Mouse (Mus musculus) c-Kit-positive CD71-positive TER-119-negative erythroid progenitor cells, embryonic 14.5 days (primary cell): ENCODE measurements at regions not wholly inside any gene's neighbourhood (a gene's known extent, or its start where the extent isn't known, plus 50 kb on each side); places are given as distances from the start of the nearest gene placed in this dataset.

Source experiments
- DNase-seq: peaks from one replicate; pipeline ENCODE4 v3.0.0-alpha.2; 2013; ENCODE audit warnings: low read depth

GRCm38 (mm10) chr14:106190721-106191120, 84.7 kb downstream of the Trim52 start:
- DNase-seq: no peak

DNA sequence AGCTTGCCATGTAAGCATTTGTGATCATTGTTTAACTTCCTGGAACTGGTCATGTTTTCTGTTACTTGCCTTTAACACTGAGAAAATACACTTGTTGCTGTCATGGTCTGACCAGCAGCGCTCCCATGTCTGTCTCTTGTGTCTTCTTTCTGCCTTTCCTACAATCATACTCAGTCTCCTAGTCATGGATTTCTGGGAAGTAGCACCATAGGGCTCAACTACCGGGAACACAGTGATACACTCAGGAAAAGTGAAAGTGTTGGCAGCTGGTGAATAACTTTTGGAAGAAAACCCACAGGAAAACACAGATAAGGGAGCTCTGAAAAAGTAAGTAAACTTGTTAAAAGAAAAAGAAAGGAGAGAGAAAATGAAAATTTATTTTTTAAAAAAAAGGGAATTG, 87.6 kb downstream of the Trim52 start:
- DNase-seq: no peak

DNA sequence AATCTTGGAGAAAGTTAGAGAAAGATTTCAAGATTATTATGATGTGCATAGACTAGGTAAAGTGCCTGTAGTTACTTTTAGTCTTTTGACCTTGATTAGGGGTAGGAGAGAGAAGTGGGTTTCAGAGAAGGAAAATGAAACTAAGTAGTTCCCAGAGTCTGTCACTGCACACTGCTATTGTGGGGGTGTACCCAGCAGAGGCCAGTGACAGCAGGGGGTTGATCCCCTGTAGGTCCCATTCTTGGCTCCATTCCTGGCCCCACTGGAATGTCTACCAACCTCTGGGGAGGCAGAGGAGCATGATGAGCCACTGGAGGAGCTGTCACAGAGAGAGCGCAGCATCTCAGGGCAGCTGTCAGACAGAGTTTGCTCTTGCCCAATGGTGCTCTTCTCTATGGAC, 88.1 kb downstream of the Trim52 start:
- DNase-seq: no peak

GRCm38 (mm10) chr14:106197826-106198225, 91.8 kb downstream of the Trim52 start:
- no peak for DNase-seq

GRCm38 (mm10) chr14:106199109-106199508, 93.1 kb downstream of the Trim52 start:
- no peak for DNase-seq

DNA sequence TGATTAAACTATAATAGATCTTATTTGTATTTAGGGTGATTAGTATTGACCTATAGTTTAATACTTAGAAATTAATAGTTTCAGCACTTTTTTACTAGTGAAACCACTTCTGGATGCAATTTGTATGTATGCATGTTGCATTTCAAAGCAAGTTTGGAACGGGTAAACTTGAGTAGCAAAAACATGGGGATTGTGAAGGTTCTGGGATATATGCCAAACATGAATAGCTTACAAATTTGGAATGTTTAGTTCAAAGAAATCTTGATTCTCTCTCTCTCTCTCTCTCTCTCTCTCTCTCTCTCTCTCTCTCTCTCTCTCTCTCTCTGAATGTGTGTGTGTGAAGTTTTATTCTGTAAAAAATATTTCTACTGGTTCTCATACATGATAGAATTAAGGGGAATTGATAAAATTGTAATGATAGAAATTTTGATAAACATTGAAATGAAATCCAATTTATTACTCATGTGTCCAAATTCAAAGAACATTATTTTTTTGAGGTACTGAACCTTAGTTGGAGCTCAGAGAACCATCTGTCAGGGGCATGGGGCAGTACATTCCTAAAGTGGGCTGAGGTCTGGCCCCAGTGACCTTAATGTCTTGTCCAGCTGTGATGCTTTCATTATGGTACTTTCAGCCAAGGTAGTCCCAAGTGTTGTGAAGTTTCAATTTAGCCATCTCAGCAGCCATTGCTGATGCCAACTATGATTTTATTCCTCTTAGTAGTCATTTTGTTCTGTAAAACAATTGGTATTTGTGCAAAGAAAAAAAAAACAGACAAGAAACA, 93.7 kb downstream of the Trim52 start:
- DNase-seq: no peak

DNA sequence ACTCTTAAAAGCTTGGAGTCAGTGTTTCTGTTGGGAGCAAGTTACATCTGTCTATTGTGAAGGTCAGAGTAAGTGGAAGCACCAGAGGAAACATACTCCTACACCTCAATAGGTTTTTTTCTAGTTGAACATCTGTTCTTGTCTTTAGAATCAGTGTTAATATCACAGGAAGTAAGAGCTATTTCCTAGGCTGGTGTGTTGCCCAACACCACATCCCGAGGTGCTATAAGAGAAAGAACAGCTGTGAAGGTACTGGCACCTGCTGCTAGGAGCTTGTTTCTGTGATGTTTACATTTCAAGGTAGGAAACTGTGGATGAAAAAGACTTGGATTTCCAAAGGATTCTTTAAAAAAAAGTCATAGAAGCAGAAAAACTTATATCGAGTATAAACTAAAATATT, 105.1 kb downstream of the Trim52 start:
- no peak for DNase-seq

DNA sequence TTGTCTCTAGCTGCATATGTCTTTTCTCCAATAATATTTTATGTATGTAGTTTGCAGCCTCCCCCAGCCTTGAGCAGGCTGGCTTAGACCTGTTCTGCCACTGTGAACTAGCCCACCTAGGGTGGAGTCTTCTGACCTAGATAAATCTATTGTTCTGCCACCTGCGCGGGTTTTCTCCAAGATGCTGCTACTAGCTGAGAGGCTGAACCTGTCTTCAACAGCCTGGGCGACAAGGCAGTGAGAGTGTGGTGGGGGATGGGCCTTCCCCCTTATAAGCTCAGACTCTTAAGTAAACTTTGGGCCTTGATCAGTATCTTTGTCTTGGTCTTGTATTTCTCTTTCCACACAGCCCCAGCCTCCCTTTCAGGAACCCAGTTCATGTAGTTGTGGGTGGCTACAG, 111.7 kb downstream of the Trim52 start:
- DNase-seq: no peak

DNA sequence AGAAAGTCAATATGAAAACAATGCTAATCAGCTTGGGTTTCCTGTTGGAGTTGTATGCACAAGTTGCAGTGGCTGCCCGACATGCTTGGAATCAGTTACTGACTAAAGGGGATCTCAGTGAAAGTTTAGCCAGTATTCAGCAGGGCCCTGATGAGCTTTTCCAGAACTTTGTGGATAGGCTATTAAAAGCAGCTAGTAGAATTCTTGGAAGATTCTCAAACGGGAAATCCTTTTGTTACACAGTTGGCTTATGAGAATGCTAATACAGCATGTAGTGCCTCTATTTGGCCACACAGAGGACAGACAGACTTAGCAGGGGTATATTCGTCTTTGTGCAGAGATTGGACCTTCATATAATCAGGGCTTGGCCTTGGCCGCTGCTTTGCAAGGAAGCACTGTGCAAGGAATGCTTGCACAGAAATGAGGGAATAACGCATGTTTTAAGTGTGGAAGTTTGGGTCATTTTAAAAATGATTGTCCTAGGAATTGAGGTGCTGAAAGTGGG, 113.3 kb downstream of the Trim52 start:
- DNase-seq: no peak

DNA sequence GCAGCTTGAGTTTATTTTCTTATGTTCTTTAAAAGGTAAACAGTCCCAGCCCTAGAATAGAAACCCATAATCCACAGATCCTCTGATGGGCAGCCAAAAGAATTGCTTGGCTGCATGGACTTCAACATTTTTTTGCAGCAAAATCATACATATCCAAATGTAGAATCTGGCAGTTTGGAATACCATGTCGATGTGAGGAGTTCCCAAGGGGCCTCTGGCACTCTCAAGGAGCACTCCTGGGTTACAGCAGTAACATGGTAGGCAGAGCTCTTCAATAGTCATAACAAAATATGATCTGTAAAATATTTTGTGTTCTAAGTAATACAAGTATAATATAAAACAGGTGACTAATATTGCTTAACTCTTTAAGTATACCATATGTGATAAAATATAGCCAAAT, 119.4 kb downstream of the Trim52 start:
- DNase-seq: no peak

GRCm38 (mm10) chr14:106241721-106242405, 135.9 kb downstream of the Trim52 start:
- DNase-seq: no peak

DNA sequence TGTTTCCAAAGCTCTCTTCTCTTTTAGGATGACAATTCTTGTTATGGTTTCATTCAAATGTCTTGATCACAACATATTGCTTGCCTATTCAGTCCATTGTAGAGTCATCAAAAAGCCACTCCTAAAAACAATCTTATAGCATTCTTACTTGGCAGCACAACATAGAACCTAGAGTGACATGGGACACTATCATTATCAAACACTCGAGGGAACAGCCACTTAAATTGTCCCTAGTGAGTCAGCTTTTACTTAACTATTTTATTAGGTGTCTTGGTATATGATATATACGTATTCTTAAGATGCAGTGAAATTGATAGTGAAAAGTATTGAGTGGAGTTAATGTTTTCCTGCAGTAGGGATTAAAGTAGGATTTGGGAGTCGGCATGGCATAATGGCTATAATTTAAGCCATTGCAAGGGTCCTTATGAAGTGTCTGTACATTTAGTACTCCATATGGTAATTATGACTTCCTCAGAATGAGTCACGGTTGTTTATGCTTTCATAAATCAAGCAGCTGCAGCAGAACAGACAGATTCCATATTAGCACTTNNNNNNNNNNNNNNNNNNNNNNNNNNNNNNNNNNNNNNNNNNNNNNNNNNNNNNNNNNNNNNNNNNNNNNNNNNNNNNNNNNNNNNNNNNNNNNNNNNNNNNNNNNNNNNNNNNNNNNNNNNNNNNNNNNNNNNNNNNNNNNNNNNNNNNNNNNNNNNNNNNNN, 153.6 kb downstream of the Trim52 start:
- DNase-seq: no peak

DNA sequence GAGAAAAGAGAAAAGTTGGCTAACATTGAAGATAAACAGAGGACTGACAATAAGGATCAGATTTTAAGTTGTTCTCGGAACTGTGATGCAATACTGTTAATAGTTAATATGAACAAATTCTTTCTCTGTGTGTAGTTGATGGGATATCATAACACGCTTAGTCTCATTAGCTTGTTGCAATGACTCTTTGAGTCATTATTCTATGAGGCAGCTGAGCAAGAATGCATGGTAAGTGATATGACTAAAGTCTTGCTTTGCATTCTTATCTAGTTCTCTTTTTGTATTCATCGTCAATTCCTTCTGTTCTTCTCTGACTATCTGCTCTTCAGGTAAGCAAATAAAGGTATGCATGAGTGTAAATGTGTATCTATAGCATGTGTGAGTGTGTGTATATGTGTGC, 159.3 kb downstream of the Trim52 start:
- DNase-seq: no peak

DNA sequence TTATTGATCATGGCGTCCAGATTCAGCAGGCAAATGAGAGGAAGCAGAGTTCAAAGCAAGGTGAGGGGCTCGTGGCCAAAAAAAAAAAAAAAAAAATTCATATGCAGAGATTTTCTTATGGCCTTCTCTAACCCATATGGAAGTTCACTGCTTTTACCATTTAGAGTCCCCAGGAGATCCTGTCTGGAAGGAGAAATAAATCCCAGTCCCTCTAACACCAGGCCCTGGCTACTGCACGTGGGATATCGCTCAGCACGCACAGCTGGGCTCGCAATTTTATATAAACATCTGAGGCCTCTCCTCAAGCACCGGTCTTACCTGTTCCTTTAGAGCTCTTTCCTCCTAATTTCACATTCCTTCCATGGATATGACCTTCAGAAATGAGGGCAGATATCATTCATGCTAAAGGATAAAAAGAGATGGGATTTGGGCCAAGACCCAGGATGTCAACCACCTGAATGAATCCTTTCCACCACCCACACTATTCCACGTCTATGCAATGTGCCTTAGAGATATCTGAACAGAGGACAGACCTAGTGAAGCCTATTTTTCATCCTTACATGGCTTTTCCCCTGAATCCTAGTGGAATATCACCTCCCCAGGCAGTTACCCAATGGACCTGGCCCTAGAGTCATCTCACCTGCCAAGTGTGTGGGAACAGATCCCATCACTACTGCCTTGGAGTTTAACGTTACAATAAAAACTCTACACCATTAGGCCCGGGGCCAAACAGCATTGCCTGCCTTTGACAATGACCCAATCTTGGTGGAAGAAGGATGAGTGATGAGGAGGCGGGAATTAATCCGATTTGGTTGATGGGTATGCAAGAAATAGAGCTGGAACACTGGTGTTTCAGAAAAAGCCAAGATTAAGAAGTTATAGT, 161.9 kb downstream of the Trim52 start:
- no peak for DNase-seq

GRCm38 (mm10) chr14:106269680-106270079, 163.7 kb downstream of the Trim52 start:
- DNase-seq: no peak

GRCm38 (mm10) chr14:106313558-106313957, 207.6 kb downstream of the Trim52 start:
- no peak for DNase-seq

DNA sequence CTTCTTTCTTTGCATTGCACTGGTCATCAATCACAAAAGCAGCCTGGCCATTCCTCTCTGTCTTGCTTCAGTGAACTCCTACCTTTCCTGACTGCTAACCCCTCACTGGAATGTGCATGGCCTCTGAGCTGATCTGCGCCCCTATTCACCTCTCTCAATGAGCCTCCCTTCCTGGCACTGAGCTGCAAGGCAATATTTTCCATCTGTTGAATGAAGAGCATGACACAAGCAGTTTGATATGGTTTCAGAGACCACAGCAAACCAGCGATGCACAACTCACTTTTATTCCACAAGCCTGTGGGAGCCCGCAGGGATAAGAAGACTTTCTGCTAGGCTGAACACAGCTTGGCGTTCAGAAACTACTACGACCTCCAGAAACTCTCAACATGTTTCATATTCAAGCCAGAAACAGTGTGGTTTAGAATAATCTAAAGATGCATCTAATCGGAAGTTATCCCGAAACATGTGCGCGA, 208.1 kb downstream of the Trim52 start:
- no peak for DNase-seq

DNA sequence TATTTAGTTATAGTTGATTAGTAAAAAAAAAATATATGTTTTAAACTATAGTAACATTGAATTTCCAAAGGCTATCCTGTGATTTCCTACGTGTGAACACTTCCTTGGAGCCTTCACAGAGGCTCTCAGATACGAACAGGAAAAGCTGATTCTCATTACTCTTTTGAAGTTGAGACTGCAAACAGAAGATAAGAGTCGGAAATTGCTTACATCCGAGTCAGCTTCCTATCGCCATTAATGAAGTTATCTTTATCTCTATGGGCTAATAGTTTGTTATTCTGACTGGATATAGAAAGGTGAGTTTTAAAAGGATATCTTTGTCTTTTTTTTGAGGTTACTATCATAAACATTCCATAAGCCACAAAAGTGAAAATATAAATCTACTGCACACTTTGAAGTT, 212.8 kb downstream of the Trim52 start:
- no peak for DNase-seq

DNA sequence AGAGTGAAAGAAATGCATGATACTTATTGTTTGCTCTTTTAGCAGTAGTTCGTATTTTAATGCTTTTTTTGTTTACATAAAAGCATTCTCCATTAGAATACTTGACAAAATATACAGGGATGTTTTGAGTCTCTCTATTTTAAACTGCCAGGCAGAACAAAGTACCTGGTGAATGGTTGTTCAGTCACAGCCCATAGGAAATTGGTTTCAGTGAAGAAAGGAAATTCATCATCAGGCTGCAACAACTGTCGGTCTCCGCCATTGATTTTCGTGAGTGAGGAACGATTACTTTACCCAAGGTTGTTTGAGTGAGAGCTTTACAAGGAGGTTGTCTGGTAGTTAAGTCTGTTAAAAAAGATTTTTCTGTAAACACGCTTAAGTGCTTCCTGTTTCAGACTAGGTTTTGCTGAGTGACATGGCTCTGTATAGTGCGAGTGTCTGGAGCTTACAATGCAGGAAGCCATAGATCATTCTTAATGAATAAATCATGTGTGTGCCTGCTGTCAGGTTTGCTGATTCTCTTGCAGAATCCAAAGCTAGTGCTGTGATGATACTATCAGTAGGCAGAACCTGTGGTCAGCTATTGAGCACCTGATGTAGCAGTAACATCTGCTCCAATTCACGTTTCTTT, 221.8 kb downstream of the Trim52 start:
- DNase-seq: no peak

- DNase-seq: no peak
Observed at GRCm38 (mm10) chr14:106364767-106365623, 259.0 kb downstream of the Trim52 start.
